Mouse (Mus musculus): Measurements from ENCODE around the gene Scly. TPM values are rescaled to one million over a fixed set of nuclear protein-coding genes. Genes with fewer than 3 reads are reported as not detected.

Gene Scly
- polyA plus RNA-seq, 1 experiment from 2014 or later, result 12.1 TPM

- Histone ChIP-seq H3K36me3 (no peaks in the 10 kb centered on the region), H3K9ac (replicated peaks) (0 out of 2 replicates have a peak overlapping the region, but pooled peaks have one; percentile 24), H3K4me1 (peaks cover 10% of the 10 kb centered on the region), H3K4me2 (replicated peaks) (peak overlapping the region; percentile 51), H3K27ac (replicated peaks) (no peak overlapping the region), H3K9me3 (no peaks in the 10 kb centered on the region), H3K4me3 (peak overlapping the region; percentile 30), H3K27me3 (peaks cover 57% of the 10 kb centered on the region)
- no peak for ATAC-seq (ENCODE audit: low FRiP score, low read depth)
- 4% methylated on average over 68 of the region's 68 CpGs for WGBS
These were observed 47.0 kb downstream of the Scly start for GRCm38 (mm10) chr1:91344921-91345685.

DNA sequence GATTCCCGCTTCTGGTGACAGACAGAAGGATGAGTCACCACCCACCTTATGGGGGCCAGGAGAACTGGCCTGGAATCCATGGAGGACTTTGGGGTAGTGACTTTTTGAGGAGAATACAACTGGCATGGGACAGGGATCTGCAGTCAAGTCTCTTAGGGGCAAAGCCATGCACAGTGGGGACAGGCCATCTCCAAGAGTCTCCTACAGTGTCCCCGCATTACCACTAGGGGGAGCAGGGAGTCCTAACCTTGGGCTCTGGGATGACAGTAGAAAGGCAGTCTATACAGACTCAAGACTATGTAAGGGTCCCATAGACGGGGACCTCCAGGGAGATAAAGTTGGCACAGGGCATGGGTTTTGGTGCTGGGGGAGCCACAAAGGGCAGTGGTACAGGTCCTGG, 48.8 kb downstream of the Scly start:
- Histone ChIP-seq H3K4me1 (peaks cover 10% of the 10 kb centered on the region), H3K27ac (replicated peaks) (no peak overlapping the region), H3K4me2 (replicated peaks) (no peak overlapping the region), H3K27me3 (peaks cover 53% of the 10 kb centered on the region), H3K9ac (replicated peaks) (no peak overlapping the region), H3K4me3 (no peak overlapping the region), H3K36me3 (no peaks in the 10 kb centered on the region), H3K9me3 (no peaks in the 10 kb centered on the region)
- ATAC-seq (ENCODE audit: low FRiP score, low read depth), result peak; percentile 49; the same call in 1 of the 2 replicates
- WGBS, result 36% methylated on average over 3 of the region's 3 CpGs

DNA sequence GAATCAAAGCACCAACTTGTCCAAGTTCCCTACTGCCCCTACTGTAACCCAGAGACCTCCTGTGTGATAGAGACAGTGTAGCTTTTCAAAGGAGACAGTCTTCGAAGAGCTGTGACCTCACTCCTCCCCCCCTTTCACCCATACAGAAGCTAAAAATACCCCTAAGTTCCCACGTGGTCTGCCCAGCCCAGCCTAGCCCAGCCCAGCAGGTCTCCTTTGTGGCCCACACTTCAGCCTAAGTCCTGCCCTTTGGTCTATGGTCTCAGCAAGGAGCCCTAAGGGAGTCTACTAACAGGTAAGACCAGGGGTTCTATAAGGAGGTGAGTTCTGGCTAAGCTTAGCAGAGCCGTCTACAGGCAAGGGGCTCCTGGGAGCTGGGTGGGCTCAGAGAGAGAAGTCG, 52.7 kb downstream of the Scly start, which contains the start of gene Klhl30:
Gene Klhl30, plus strand, starts transcription at position 176 of the 400 bp plus-strand sequence.
- ATAC-seq (ENCODE audit: low FRiP score, low read depth), result no peak
- Histone ChIP-seq H3K27me3 (peaks cover 13% of the 10 kb centered on the region), H3K9ac (replicated peaks) (no peak within 1 kb of the TSS), H3K4me2 (replicated peaks) (no peak within 1 kb of the TSS), H3K27ac (replicated peaks) (no peak within 1 kb of the TSS), H3K36me3 (no peaks in the 10 kb centered on the region), H3K4me3 (no peak within 1 kb of the TSS), H3K9me3 (no peaks in the 10 kb centered on the region), H3K4me1 (no peaks in the 10 kb centered on the region)
- WGBS, result 62% methylated on average over 4 of the region's 4 CpGs

DNA sequence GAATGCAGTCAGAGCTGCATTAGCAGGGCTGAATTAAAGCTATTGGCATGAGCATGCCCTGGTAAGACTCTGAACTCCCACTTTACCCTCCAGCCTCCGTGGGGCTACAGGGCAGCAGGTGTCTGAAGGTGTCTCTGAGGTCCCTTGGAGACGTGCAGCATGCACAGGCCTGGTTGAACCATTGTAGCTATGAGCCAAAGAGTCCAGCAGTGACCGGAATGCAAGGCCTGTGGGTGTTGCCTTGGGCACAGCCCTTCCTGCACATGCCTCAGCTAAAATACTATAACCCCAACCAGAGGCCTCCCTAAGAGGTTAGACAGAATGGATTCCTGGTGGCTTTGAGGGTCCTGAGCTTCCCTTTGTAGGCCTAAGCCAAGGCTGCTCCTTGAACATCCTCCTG, 53.1 kb downstream of the Scly start:
- 73% methylated on average over 3 of the region's 3 CpGs for WGBS
- Histone ChIP-seq H3K9me3 (no peaks in the 10 kb centered on the region), H3K27me3 (peaks cover 9% of the 10 kb centered on the region), H3K4me1 (no peaks in the 10 kb centered on the region), H3K27ac (replicated peaks) (no peak overlapping the region), H3K36me3 (no peaks in the 10 kb centered on the region), H3K9ac (replicated peaks) (no peak overlapping the region), H3K4me3 (no peak overlapping the region), H3K4me2 (replicated peaks) (no peak overlapping the region)
- ATAC-seq (ENCODE audit: low FRiP score, low read depth), result no peak

DNA sequence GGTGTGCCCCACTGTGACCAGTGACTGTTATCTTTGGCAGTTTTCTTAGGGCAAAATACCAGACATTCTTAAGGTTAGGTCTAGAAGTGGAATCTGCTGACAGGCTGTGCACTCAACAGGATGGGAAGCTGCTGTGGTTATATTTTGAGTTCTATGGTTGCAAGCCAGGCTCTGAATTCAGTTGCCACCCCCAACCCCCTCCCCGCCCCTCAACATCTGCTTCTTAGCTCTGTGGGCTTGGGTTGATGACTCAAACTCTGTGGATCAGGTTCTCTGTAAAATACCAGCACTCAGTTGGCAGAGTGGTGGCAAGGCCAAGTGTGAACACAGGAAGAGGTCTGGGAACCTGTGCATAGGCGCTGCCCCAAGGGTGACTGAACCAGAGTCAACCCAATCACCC, 54.1 kb downstream of the Scly start:
- Histone ChIP-seq H3K27me3 (no peaks in the 10 kb centered on the region), H3K4me3 (no peak overlapping the region), H3K27ac (replicated peaks) (no peak overlapping the region), H3K9ac (replicated peaks) (no peak overlapping the region), H3K4me1 (no peaks in the 10 kb centered on the region), H3K4me2 (replicated peaks) (no peak overlapping the region), H3K9me3 (no peaks in the 10 kb centered on the region), H3K36me3 (no peaks in the 10 kb centered on the region)
- no peak for ATAC-seq (ENCODE audit: low FRiP score, low read depth)
- WGBS, result 89% methylated on average over 2 of the region's 2 CpGs

- Histone ChIP-seq H3K4me1 (no peaks in the 10 kb centered on the region), H3K27me3 (no peaks in the 10 kb centered on the region), H3K4me2 (replicated peaks) (no peak overlapping the region), H3K9me3 (no peaks in the 10 kb centered on the region), H3K9ac (replicated peaks) (no peak overlapping the region), H3K4me3 (no peak overlapping the region), H3K36me3 (no peaks in the 10 kb centered on the region), H3K27ac (replicated peaks) (no peak overlapping the region)
- 86% methylated on average over 11 of the region's 11 CpGs for WGBS
- no peak for ATAC-seq (ENCODE audit: low FRiP score, low read depth)
These were observed 58.0 kb downstream of the Scly start for GRCm38 (mm10) chr1:91356105-91356504.

- Histone ChIP-seq H3K9ac (replicated peaks) (no peak overlapping the region), H3K4me3 (no peak overlapping the region), H3K27ac (replicated peaks) (no peak overlapping the region), H3K27me3 (peaks cover 23% of the 10 kb centered on the region), H3K9me3 (peaks cover 8% of the 10 kb centered on the region; the same call in 1 of the 2 replicates), H3K4me2 (replicated peaks) (no peak overlapping the region), H3K4me1 (peaks cover 10% of the 10 kb centered on the region), H3K36me3 (no peaks in the 10 kb centered on the region)
- 77% methylated on average over 5 of the region's 5 CpGs for whole genome bisulfite sequencing
- no peak for ATAC-seq (ENCODE audit: low FRiP score, low read depth)
These were observed 64.0 kb downstream of the Scly start for GRCm38 (mm10) chr1:91362113-91362512.

- Histone ChIP-seq H3K4me2 (replicated peaks) (no peak overlapping the region), H3K9ac (replicated peaks) (no peak overlapping the region), H3K27me3 (peaks cover 33% of the 10 kb centered on the region), H3K4me1 (peaks cover 10% of the 10 kb centered on the region), H3K9me3 (peaks cover 8% of the 10 kb centered on the region; the same call in 1 of the 2 replicates), H3K36me3 (peaks cover 8% of the 10 kb centered on the region), H3K27ac (replicated peaks) (no peak overlapping the region), H3K4me3 (no peak overlapping the region)
- WGBS, result 90% methylated on average over 16 of the region's 16 CpGs
- no peak for ATAC-seq (ENCODE audit: low FRiP score, low read depth)
These were observed 66.9 kb downstream of the Scly start for GRCm38 (mm10) chr1:91364822-91365644.

GRCm38 (mm10) chr1:91365816-91366214, 67.7 kb downstream of the Scly start:
- H3K36me3 ChIP-seq, result peaks cover 15% of the 10 kb centered on the region
- no peak overlapping the region for H3K9ac ChIP-seq (replicated peaks)
- H3K4me2 ChIP-seq (replicated peaks), result peak overlapping the region; percentile 69
- ATAC-seq (ENCODE audit: low FRiP score, low read depth), result no peak
- peaks cover 10% of the 10 kb centered on the region for H3K4me1 ChIP-seq
- H3K9me3 ChIP-seq, result peaks cover 8% of the 10 kb centered on the region; the same call in 1 of the 2 replicates
- H3K4me3 ChIP-seq, result peak overlapping the region; percentile 42
- peaks cover 33% of the 10 kb centered on the region for H3K27me3 ChIP-seq
- H3K27ac ChIP-seq (replicated peaks), result no peak overlapping the region
- WGBS, result 33% methylated on average over 8 of the region's 8 CpGs

GRCm38 (mm10) chr1:91366215-91367108, 68.3 kb downstream of the Scly start, which contains the start of gene Erfe:
TSS of gene Erfe (plus strand) at chr1:91366430.
- H3K4me1 ChIP-seq, result peaks cover 10% of the 10 kb centered on the region
- peaks cover 22% of the 10 kb centered on the region for H3K36me3 ChIP-seq
- peaks cover 33% of the 10 kb centered on the region for H3K27me3 ChIP-seq
- peak within 1 kb of the TSS; percentile 54 for H3K9ac ChIP-seq (replicated peaks)
- no peak within 1 kb of the TSS for H3K27ac ChIP-seq (replicated peaks)
- H3K4me2 ChIP-seq (replicated peaks), result peak within 1 kb of the TSS; percentile 69
- H3K4me3 ChIP-seq, result peak within 1 kb of the TSS; percentile 42
- peak; percentile 68 for ATAC-seq (ENCODE audit: low FRiP score, low read depth)
- H3K9me3 ChIP-seq, result peaks cover 8% of the 10 kb centered on the region; the same call in 1 of the 2 replicates
- 2% methylated on average over 68 of the region's 68 CpGs for WGBS

GRCm38 (mm10) chr1:91367295-91367694, 69.2 kb downstream of the Scly start:
- no peak overlapping the region for H3K4me3 ChIP-seq
- no peak overlapping the region for H3K9ac ChIP-seq (replicated peaks)
- peaks cover 30% of the 10 kb centered on the region for H3K36me3 ChIP-seq
- no peak for ATAC-seq (ENCODE audit: low FRiP score, low read depth)
- H3K9me3 ChIP-seq, result peaks cover 7% of the 10 kb centered on the region; the same call in 1 of the 2 replicates
- no peak overlapping the region for H3K27ac ChIP-seq (replicated peaks)
- H3K4me2 ChIP-seq (replicated peaks), result no peak overlapping the region
- H3K4me1 ChIP-seq, result peaks cover 10% of the 10 kb centered on the region
- WGBS, result 94% methylated on average over 3 of the region's 3 CpGs
- peaks cover 33% of the 10 kb centered on the region for H3K27me3 ChIP-seq
